Mouse (Mus musculus) spleen, adult 2 months (tissue): Measurements from ENCODE around the gene Atp8a2.

Experiments used
- CTCF ChIP-seq: fragments of 200-500 bp; IDR thresholded peaks from 2 replicates; pipeline ENCODE4 v1.5.1; 2011; ENCODE audit warnings: mild to moderate bottlenecking, inconsistent platforms; ENCODE audit not compliant: insufficient read depth, insufficient read length, insufficient replicate concordance; ENCODE audit errors: extremely low read depth
- POLR2A ChIP-seq: fragments of 200-500 bp; IDR thresholded peaks from 2 replicates; pipeline ENCODE4 v1.6.1; 2011; ENCODE audit warnings: low read depth, low read length, inconsistent platforms

GRCm38 (mm10) chr14:60027139-60027538, 169.8 kb downstream of the Atp8a2 start:
- TF ChIP-seq CTCF, result no peak
- no peak for TF ChIP-seq POLR2A
